Mouse (Mus musculus): ENCODE measurements around the gene Cdc42ep2. TPM values are rescaled to one million over a fixed set of nuclear protein-coding genes. Genes with fewer than 3 reads are reported as not detected.

Gene Cdc42ep2
- polyA plus RNA-seq, 1 experiment from 2014 or later: 1.8 TPM

DNA sequence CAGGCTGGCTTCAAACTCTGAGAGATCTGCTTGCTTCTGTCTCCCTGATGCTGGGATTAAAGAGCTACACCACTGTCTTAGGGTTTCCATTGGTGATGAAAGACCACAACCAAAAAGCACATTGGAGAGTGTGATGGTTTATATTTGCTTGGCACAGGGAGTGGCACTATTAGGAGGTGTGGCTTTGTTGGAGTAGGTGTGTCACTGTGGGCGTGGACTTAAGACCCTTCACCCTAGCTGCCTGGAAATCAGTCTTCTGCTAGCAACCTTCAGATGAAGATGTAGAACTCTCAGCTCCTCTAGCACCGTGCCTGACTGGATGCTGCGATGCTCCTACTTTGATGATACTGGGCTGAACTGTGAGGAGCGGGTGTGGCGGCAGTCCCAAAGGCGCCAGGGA lies 13.9 kb upstream of the Cdc42ep2 start:
- Histone ChIP-seq H3K9me3 (ENCODE audit: control insufficient read depth, low read length) (no peaks in the 10 kb centered on the region), H3K36me3 (ENCODE audit: control insufficient read depth, insufficient read depth, low read length) (peaks cover 6% of the 10 kb centered on the region; the same call in 1 of the 2 replicates), H3K9ac (ENCODE audit: low read length) (no peak overlapping the region), H3K4me2 (ENCODE audit: low read depth, low read length, severe bottlenecking) (no peak overlapping the region), H3K27ac (ENCODE audit: low read depth, low read length) (no peak overlapping the region), H3K4me3 (ENCODE audit: low read depth, low read length) (no peak overlapping the region), H3K27me3 (ENCODE audit: control insufficient read depth, insufficient read depth, low read length) (no peaks in the 10 kb centered on the region), H3K4me1 (replicated peaks; ENCODE audit: control insufficient read depth, insufficient read depth, low read length) (0 out of 2 replicates have a peak, but pooled peaks cover 2% of the 10 kb centered on the region)
- no peak for DNase-seq (ENCODE audit: low spot score)
- WGBS: 89% methylated on average over 6 of the region's 6 CpGs
- ATAC-seq (replicated peaks; ENCODE audit: low FRiP score): no peak

DNA sequence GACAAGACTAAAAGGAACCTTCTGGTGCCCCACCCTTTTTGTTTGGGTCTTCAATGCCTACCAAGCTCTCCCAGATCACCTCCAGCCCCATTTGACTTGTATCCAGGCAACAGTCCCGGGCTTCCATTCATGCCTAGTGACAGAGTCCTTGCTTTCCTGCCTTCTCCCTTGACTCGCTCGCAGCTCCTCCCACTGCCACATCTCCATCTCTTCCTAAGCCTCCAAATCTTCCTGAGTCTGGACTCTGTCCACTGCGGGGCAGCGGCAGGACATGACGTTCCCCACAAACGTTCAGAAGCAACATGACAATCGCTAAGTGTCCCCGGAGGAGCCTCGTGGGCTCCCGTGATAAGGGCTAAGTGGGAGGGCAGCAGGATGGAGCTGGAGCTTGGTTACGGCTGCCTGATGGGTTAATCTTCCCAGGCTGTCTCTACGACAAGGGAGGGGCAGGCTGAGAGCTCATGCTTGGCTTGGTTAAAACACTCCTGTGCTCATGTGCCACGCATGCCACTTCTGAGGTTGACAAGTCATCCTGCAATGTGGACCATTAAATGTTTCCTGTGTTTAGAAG lies 13.3 kb upstream of the Cdc42ep2 start:
- Histone ChIP-seq H3K4me1 (replicated peaks; ENCODE audit: control insufficient read depth, insufficient read depth, low read length) (0 out of 2 replicates have a peak, but pooled peaks cover 2% of the 10 kb centered on the region), H3K27me3 (ENCODE audit: control insufficient read depth, insufficient read depth, low read length) (no peaks in the 10 kb centered on the region), H3K36me3 (ENCODE audit: control insufficient read depth, insufficient read depth, low read length) (peaks cover 6% of the 10 kb centered on the region; the same call in 1 of the 2 replicates), H3K9ac (ENCODE audit: low read length) (no peak overlapping the region), H3K9me3 (ENCODE audit: control insufficient read depth, low read length) (no peaks in the 10 kb centered on the region), H3K4me3 (ENCODE audit: low read depth, low read length) (no peak overlapping the region), H3K4me2 (ENCODE audit: low read depth, low read length, severe bottlenecking) (no peak overlapping the region), H3K27ac (ENCODE audit: low read depth, low read length) (no peak overlapping the region)
- ATAC-seq (replicated peaks; ENCODE audit: low FRiP score): no peak
- whole genome bisulfite sequencing: 45% methylated on average over 14 of the region's 14 CpGs
- no peak for DNase-seq (ENCODE audit: low spot score)

DNA sequence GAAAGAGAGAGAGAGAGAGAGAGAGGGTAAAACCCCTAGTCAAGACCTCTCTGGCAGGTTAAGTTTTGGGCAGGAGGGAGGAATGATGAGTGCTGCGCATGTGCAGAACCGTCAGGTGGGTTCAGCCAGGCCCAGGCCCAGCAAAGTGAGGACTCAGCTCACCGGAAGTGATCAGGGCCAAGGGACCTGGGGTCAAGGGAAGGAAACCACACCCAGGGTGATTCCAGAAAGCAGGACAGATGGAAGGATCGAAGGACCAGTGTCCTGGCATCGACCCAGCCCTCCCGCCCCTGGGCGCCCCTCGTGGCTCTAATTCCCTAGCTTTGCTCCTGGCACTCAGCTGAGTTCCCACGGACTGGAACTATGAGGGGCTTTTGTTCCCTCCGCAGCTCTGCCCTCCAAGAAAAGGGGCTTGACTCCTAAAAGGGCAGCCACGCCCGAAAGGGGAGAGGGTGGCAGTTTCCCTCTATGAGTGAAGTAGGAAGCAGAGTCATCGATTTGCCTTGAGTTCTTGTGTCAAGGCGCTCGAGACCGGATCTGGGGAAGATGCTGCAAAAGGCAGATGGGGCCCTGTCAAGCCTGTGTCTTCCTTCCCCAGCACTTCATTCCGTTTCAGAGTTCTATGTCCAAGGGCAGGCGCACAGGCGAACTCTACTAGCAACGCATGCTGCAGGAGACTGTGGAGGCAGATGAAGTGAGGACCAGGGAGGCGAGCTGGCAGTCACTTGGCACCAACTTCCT lies 12.6 kb upstream of the Cdc42ep2 start:
- Histone ChIP-seq H3K27me3 (ENCODE audit: control insufficient read depth, insufficient read depth, low read length) (no peaks in the 10 kb centered on the region), H3K4me1 (replicated peaks; ENCODE audit: control insufficient read depth, insufficient read depth, low read length) (0 out of 2 replicates have a peak, but pooled peaks cover 2% of the 10 kb centered on the region), H3K4me2 (ENCODE audit: low read depth, low read length, severe bottlenecking) (no peak overlapping the region), H3K36me3 (ENCODE audit: control insufficient read depth, insufficient read depth, low read length) (peaks cover 6% of the 10 kb centered on the region; the same call in 1 of the 2 replicates), H3K4me3 (ENCODE audit: low read depth, low read length) (no peak overlapping the region), H3K27ac (ENCODE audit: low read depth, low read length) (no peak overlapping the region), H3K9me3 (ENCODE audit: control insufficient read depth, low read length) (no peaks in the 10 kb centered on the region), H3K9ac (ENCODE audit: low read length) (no peak overlapping the region)
- DNase-seq (ENCODE audit: low spot score) (no peak), ATAC-seq (replicated peaks; ENCODE audit: low FRiP score) (no peak)
- 79% methylated on average over 21 of the region's 21 CpGs for WGBS

DNA sequence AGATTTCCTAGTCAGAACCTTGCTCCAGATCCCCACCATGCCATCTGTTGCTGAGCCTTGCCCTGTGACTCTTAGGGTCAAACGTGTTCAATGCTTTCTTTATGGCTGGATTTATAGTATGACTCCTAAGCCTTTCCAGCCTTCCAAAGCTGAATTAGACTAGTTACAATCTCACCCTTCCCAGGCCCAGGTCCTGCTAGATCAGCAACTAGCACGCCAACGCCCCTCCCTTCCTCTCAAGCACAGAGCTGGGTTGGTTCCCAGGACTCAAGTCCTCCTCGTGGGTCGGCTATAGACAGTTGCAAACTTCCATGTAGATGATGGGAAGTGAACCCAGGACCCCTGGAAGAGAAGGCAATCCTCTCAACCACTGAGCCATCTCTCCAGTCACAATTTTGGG lies 11.1 kb upstream of the Cdc42ep2 start:
- Histone ChIP-seq H3K27me3 (ENCODE audit: control insufficient read depth, insufficient read depth, low read length) (no peaks in the 10 kb centered on the region), H3K4me2 (ENCODE audit: low read depth, low read length, severe bottlenecking) (no peak overlapping the region), H3K9ac (ENCODE audit: low read length) (no peak overlapping the region), H3K36me3 (ENCODE audit: control insufficient read depth, insufficient read depth, low read length) (peaks cover 6% of the 10 kb centered on the region; the same call in 1 of the 2 replicates), H3K27ac (ENCODE audit: low read depth, low read length) (no peak overlapping the region), H3K4me1 (replicated peaks; ENCODE audit: control insufficient read depth, insufficient read depth, low read length) (0 out of 2 replicates have a peak, but pooled peaks cover 2% of the 10 kb centered on the region), H3K9me3 (ENCODE audit: control insufficient read depth, low read length) (no peaks in the 10 kb centered on the region), H3K4me3 (ENCODE audit: low read depth, low read length) (no peak overlapping the region)
- 88% methylated on average over 5 of the region's 5 CpGs for WGBS
- ATAC-seq (replicated peaks; ENCODE audit: low FRiP score) (no peak), DNase-seq (ENCODE audit: low spot score) (no peak)

DNA sequence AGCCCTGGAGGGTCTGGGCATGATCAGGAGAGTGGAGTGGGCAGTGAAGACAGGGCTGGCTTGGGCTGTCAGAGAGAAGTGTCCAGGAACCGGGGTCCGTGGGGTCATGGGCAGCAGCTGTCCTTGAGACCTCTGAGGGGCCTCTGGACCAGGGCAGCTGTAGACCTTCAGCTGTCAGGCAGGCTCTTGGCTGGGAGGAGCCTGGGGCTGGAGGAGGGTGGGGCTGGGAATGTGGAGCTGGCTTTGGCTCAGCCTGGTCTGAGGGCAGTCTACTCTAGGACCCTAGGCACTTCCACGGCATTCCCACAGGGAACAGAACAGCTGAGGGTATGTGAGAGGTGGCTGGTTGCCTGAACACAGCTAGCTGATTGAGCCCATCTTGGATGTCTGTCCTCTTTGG lies 10.7 kb upstream of the Cdc42ep2 start:
- ATAC-seq (replicated peaks; ENCODE audit: low FRiP score) (no peak), DNase-seq (ENCODE audit: low spot score) (no peak)
- Histone ChIP-seq H3K27me3 (ENCODE audit: control insufficient read depth, insufficient read depth, low read length) (no peaks in the 10 kb centered on the region), H3K4me3 (ENCODE audit: low read depth, low read length) (no peak overlapping the region), H3K36me3 (ENCODE audit: control insufficient read depth, insufficient read depth, low read length) (peaks cover 6% of the 10 kb centered on the region; the same call in 1 of the 2 replicates), H3K9me3 (ENCODE audit: control insufficient read depth, low read length) (no peaks in the 10 kb centered on the region), H3K9ac (ENCODE audit: low read length) (no peak overlapping the region), H3K27ac (ENCODE audit: low read depth, low read length) (no peak overlapping the region), H3K4me1 (replicated peaks; ENCODE audit: control insufficient read depth, insufficient read depth, low read length) (0 out of 2 replicates have a peak, but pooled peaks cover 2% of the 10 kb centered on the region), H3K4me2 (ENCODE audit: low read depth, low read length, severe bottlenecking) (no peak overlapping the region)
- 81% methylated on average over 3 of the region's 3 CpGs for WGBS

DNA sequence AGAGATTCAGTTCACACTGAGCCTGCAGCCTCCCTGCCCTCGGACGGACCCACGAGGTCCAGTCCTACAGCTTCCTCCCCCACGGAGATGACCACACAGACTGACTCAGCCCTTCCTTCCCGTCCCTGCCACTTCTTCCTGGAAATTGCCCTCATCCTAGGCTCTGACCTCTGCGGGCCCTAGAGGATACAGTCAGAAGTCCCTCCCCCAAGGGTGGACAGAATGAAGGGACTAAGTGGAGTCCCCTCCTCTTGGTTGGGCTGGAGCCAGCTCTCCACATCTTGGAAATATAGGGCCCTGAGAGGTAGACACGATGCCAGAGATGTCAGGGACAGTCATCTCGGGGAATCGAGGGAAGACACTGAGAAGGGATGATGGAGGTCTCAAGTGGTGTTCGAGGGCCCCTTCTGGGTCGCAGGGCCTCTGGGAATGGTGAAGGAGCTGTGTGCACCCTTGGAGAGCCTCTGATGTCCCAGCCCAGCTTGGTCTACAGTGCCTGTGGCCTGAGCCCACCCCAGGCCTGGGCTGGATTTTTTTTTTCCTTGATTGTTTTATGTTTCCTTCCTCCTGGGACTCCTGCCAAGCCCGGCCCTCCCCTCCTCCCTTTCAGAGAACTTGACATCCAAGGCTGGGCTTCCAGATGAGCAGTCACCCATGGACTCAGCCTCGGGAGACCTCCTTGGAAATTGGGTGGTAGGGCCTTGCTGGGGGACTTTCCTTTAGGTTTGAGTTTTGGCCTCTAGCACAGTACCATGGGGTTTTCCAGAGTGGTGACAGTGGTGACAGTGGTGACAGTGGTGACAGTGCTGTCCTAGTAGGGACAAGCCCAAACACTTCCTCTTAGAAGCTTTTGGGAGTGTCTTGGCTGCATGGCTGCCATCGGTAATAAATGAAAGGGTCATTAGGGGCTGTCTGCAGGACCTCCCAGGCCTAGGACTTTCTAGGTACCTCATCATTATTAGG lies 5.3 kb upstream of the Cdc42ep2 start:
- WGBS: 77% methylated on average over 14 of the region's 14 CpGs
- Histone ChIP-seq H3K9me3 (ENCODE audit: control insufficient read depth, low read length) (no peaks in the 10 kb centered on the region), H3K4me2 (ENCODE audit: low read depth, low read length, severe bottlenecking) (no peak overlapping the region), H3K4me3 (ENCODE audit: low read depth, low read length) (no peak overlapping the region), H3K27ac (ENCODE audit: low read depth, low read length) (no peak overlapping the region), H3K9ac (ENCODE audit: low read length) (no peak overlapping the region), H3K4me1 (replicated peaks; ENCODE audit: control insufficient read depth, insufficient read depth, low read length) (peaks cover 4% of the 10 kb centered on the region; the same call in 1 of the 2 replicates), H3K36me3 (ENCODE audit: control insufficient read depth, insufficient read depth, low read length) (no peaks in the 10 kb centered on the region), H3K27me3 (ENCODE audit: control insufficient read depth, insufficient read depth, low read length) (peaks cover 3% of the 10 kb centered on the region; the same call in 1 of the 2 replicates)
- DNase-seq (ENCODE audit: low spot score) (no peak), ATAC-seq (replicated peaks; ENCODE audit: low FRiP score) (no peak)

DNA sequence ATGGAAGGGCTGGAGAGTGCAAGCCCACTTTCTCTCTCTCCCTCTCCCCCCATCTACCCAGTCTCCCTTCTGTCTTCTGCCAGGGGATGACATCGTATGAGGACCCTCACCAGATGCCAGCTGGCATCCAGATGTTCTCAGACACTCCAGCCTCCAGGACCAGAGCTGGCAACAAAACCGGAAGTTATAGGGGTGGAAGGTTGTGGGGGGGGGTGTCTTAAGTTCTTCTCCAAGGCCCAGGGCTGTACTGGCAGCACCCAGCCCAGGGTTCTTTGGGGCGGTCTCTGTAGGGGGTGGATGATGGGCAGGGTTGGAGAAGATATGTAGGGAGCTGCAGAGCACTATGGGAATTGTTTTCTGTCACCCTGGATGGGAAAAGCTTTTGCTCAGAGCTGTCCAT lies 3.9 kb upstream of the Cdc42ep2 start:
- WGBS: 83% methylated on average over 3 of the region's 3 CpGs
- DNase-seq (ENCODE audit: low spot score) (no peak), ATAC-seq (replicated peaks; ENCODE audit: low FRiP score) (no peak)
- Histone ChIP-seq H3K36me3 (ENCODE audit: control insufficient read depth, insufficient read depth, low read length) (no peaks in the 10 kb centered on the region), H3K4me2 (ENCODE audit: low read depth, low read length, severe bottlenecking) (no peak overlapping the region), H3K27ac (ENCODE audit: low read depth, low read length) (no peak overlapping the region), H3K4me1 (replicated peaks; ENCODE audit: control insufficient read depth, insufficient read depth, low read length) (peaks cover 5% of the 10 kb centered on the region; the same call in 1 of the 2 replicates), H3K9me3 (ENCODE audit: control insufficient read depth, low read length) (no peaks in the 10 kb centered on the region), H3K9ac (ENCODE audit: low read length) (no peak overlapping the region), H3K27me3 (ENCODE audit: control insufficient read depth, insufficient read depth, low read length) (peaks cover 3% of the 10 kb centered on the region; the same call in 1 of the 2 replicates), H3K4me3 (ENCODE audit: low read depth, low read length) (no peak overlapping the region)

DNA sequence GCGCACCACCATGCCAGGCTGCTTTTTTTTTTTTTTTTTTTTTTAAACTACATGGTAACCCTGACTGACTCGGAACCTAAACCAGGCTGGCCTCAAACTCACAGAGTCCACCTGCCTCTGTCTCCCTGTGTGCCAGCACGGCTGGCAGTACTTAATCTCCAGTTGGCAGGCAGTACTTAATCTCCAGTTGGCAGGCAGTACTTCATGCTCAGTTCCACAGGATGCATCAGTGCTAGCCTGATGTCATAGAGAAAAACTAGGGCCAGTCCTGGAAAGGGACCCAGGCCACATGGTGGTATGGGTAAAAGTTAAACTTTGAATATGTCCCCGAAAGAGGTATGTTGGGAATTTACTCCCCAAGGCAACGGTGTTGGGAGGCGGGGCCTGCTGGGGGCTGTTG lies 3.5 kb upstream of the Cdc42ep2 start:
- peaks cover 3% of the 10 kb centered on the region; the same call in 1 of the 2 replicates for H3K27me3 ChIP-seq (ENCODE audit: control insufficient read depth, insufficient read depth, low read length)
- H3K9me3 ChIP-seq (ENCODE audit: control insufficient read depth, low read length): no peaks in the 10 kb centered on the region
- H3K4me1 ChIP-seq (replicated peaks; ENCODE audit: control insufficient read depth, insufficient read depth, low read length): peaks cover 5% of the 10 kb centered on the region; the same call in 1 of the 2 replicates
- no peak for DNase-seq (ENCODE audit: low spot score)
- 84% methylated on average over 6 of the region's 6 CpGs for WGBS
- no peak overlapping the region for H3K4me2 ChIP-seq (ENCODE audit: low read depth, low read length, severe bottlenecking)
- H3K4me3 ChIP-seq (ENCODE audit: low read depth, low read length): no peak overlapping the region
- H3K36me3 ChIP-seq (ENCODE audit: control insufficient read depth, insufficient read depth, low read length): no peaks in the 10 kb centered on the region
- no peak overlapping the region for H3K27ac ChIP-seq (ENCODE audit: low read depth, low read length)
- H3K9ac ChIP-seq (ENCODE audit: low read length): no peak overlapping the region
- no peak for ATAC-seq (replicated peaks; ENCODE audit: low FRiP score)

All from forebrain, embryonic 11.5 days (tissue).